Mouse (Mus musculus): ENCODE measurements around the gene Tgif2lx2.
"Not testable (repeated sequence)": the region's sequence is repeated elsewhere in the genome, so short reads cannot be mapped to it uniquely, and the experiment has no call there.

Gene Tgif2lx2

DNA sequence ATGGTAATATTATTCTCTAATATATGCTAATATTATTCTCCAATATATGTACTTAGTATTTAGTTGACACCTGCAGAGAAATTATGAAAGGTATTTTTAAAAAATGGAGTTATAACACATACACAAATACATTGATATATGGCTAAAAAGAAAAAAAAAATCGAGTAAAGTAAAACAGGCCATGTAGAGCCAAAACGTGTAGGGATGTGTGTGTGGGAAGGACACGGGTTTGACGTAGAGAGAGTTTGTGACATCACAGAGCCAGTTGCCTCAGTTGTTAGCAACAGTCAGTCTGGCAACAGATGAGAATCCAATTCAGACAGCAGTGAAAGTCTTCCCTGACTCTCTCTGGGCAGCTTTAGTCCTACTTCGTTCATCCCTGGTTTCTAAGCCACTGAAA, at the start of gene Tgif2lx2:
TSS of gene Tgif2lx2 (plus strand) at position 301 of the 400 bp plus-strand sequence.
- DNase-seq (ENCODE audit: low spot score in 2 of 2): not testable (repeated sequence)

Measured in urinary bladder, adult 18-20 months (tissue).